Mouse (Mus musculus) spleen, adult 2 months (tissue): Measurements from ENCODE around the gene Ptpa.

ENCODE experiments used
- CTCF ChIP-seq: fragments of 200-500 bp; IDR thresholded peaks from 2 replicates; pipeline ENCODE4 v1.5.1; 2011; ENCODE audit warnings: mild to moderate bottlenecking, inconsistent platforms; ENCODE audit not compliant: insufficient read depth, insufficient read length, insufficient replicate concordance; ENCODE audit errors: extremely low read depth
- POLR2A ChIP-seq: fragments of 200-500 bp; IDR thresholded peaks from 2 replicates; pipeline ENCODE4 v1.6.1; 2011; ENCODE audit warnings: low read depth, low read length, inconsistent platforms

GRCm38 (mm10) chr2:30417595-30418165, 1.8 kb downstream of the Ptpa start:
- TF ChIP-seq CTCF (no peak), POLR2A (no peak)
